Mouse (Mus musculus) adrenal gland, postnatal 0 days (tissue): Measurements from ENCODE around the gene Zfp831. TPM values are rescaled to one million over a fixed set of nuclear protein-coding genes. Genes with fewer than 3 reads are reported as not detected.

Experiments used
- polyA plus RNA-seq: library from polyadenylated mRNA; unstranded; fragments of >200 nt; fragmentation: Nextera tagmentation; extraction: Ambion mirVana; gene quantifications from 2 replicates; pipeline ENCODE4 v1.2.1, GENCODE M21; 2015

The Zfp831 gene
- polyA plus RNA-seq, result 0.03 and 0.05 TPM in 2 replicates

GRCm38 (mm10) chr2:174643448-174644144, at the start of gene Zfp831:
Gene Zfp831 (plus strand): TSS chr2:174643534.

Other genes with a start within 250 kb of the Zfp831 start
- 58.2 and 69.2 TPM in 2 replicates for gene Nelfcd, start 227.7 kb upstream of the Zfp831 start, polyA plus RNA-seq
- gene Ctsz, start 204.5 kb upstream of the Zfp831 start, polyA plus RNA-seq, result 147 and 180 TPM in 2 replicates
- 1.0 and 1.8 TPM in 2 replicates for gene Tubb1, start 192.8 kb upstream of the Zfp831 start, polyA plus RNA-seq
- gene Atp5e, start 179.4 kb upstream of the Zfp831 start, polyA plus RNA-seq, result 936 and 1,474 TPM in 2 replicates
- 119 and 166 TPM in 2 replicates for gene Prelid3b, start 170.5 kb upstream of the Zfp831 start, polyA plus RNA-seq
- gene Edn3, start 117.1 kb downstream of the Zfp831 start, polyA plus RNA-seq, result 11.3 and 13.1 TPM in 2 replicates